Mouse (Mus musculus): Measurements from ENCODE around the gene Prkar1a.

Gene Prkar1a

DNA sequence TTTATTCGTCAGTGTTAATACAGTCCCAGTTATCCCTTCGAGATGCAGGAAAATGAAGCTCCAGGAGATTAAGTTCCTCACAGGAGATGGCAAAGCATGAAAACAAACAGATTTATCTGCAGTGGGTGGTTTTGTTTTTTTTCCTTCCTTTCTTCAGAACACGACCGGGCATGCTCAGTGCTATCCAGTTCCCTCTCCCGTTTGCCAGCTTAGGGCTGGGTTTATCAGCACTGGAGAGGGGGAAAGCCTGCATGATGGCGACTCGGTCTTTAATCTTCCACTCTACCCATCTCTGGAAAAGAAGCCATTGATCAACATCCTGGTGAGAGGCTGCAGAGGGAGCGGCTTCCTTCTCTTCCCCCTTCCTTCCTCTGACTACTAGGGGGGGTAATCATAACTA, at the start of gene Prkar1a:
TSS of gene Prkar1a (plus strand) at position 200 of the 400 bp plus-strand sequence.
- DNase-seq (ENCODE audit: low spot score in 2 of 2), result no peak

DNA sequence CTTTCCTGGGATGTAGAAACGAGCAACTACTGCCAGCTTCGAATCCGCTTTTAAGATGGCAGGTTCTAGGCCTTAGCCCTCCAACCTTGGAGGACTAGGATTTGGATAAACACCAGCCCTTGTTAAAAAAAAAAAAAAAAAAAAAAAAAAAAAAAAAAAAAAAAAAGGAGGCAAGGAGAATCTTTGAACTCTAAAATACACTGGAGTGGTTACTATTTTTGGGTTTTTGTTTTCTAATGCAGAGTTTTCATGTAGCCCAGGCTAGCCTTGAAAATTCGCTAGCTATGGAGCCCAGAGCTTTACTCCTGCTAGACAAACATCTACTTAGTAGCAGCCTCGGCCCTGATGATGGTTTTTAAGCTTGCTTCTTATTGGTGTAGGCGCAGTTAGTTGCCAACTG, 41.6 kb upstream of the Prkar1a start:
- no peak for DNase-seq (ENCODE audit: low spot score in 2 of 2)

DNA sequence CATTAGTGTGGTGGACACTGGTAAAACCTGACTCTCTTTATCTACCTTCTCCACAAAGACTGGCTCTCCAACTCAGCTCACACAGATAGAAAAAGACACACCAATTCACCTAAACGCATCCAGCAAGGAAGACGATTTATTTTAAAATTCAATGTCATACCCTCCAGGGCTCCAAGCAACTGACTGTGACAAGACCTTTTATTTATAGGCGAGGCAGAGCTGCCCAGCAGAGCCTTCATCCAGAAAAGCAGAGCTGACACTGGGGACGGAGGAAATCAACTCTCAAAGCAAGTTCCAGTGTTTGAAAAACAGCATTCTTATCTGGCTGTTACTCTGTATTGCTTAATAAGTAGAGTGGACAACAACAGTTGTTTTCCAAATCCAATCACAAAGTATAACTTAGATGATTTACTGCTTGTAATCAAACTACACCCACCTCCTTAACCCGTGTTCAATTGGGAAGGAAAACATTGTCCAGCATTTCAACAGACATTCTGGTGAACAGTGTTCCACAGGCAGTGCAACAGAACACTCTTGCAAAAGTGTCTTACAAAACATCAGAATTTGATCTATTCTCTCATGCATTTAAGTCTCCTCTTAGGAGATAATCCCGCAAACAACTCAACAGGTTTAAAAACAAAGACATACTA, 40.1 kb upstream of the Prkar1a start:
- no peak for DNase-seq (ENCODE audit: low spot score in 2 of 2)

DNA sequence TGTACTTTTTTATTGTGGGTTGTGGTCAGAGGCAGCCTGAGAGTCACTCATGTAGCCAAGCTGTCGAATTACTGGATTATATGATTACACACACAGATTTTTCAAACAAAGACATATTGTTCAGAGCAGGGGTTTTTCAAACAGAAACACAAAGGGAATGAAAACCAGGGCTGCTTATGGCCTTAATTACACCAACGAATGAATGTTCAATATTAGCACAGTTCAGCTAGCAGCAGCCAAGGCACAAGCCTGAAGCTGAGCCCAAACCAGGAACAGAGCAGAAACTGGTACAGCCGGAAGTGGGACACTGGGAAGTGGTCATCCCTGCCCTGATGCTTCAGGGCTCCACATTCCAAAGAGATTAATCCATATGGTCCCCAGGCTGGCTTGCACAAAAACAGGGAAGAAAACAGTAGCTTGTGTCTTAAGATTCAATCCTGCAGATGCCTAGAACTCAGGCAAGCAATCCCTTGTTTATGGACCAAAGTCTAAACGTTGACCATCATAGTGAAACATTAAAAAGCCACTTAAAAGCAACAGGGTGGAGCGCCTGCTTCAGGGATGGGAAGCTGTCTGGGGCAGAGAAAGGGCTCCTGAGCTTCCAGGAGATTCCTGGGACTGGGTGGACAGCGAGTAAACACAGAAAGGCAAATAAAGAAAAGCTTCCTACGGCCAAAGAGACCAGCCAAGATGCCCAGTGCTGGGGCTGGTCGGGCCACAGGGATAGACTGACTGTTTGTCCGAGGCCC, 39.0 kb upstream of the Prkar1a start:
- no peak for DNase-seq (ENCODE audit: low spot score in 2 of 2)

DNA sequence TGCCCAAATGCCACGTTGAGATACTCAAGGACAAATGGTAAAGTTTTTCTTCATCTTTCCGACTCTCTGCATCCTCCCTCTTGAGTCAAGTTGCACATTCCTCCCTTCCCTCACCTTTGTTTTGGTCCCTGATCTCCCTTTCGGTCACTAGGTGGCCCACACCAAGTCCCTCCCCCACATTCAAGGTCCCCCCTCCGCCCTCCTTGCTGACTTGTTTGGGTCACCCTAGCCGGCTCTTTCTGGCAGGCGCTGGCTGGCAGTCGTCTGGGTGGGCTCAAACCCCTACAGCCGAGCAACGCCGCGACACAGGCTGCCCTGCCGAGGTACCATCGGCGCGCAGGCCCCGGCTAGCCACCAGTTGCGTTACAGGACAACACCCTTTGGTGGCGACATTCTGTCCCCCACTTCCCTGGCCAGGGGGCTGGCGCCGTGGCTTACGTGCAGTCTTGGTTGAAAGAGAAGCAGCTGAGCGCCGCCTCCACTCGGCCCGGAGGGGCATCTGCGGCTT, 38.4 kb upstream of the Prkar1a start:
- no peak for DNase-seq (ENCODE audit: low spot score in 2 of 2)

DNA sequence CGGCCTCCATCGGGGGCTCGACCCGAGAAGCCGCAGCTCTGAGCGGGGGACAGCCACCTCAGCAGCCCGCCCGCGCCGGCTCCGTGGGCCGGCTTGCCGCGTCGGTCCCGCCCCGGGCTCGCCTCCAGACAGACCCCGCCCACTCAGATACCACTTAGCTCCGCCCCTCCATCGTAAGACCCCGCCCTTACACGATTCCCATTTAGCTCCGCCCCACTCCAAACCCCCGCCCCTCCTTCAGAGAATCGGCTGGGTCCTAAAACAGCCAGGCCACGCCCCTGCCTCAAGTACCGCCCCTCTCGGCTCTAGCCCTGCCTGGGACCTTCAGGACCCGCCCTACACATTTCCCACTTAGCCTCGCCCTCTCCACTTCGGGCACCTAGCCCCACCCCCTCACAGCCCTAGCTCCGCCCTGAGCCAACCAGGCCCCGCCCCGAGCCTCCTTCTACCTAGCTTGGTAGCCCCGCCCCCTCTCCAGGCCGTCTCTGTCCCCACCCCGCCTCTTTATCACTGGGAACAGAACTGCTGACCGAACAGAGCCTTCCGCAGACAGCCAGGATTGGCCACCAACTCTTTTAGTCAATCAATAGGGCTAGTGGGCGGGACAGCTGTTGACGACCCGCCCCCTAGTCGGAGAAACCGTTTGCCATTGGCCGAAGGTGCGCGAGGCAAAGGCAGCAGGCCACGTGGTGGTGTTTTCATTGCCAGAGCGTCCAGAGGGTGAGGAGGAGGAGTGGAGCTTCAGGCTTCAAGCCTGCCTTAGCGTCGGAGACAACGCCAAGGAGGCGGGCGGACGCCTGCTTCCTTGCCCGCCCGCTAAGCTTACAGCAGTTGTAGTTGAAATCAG, 37.7 kb upstream of the Prkar1a start, which contains the start of gene Wipi1:
TSS of gene Wipi1 (minus strand) at position 665 of the 847 bp plus-strand sequence.
- DNase-seq (ENCODE audit: low spot score in 2 of 2), result peak; percentile 97 to 98

DNA sequence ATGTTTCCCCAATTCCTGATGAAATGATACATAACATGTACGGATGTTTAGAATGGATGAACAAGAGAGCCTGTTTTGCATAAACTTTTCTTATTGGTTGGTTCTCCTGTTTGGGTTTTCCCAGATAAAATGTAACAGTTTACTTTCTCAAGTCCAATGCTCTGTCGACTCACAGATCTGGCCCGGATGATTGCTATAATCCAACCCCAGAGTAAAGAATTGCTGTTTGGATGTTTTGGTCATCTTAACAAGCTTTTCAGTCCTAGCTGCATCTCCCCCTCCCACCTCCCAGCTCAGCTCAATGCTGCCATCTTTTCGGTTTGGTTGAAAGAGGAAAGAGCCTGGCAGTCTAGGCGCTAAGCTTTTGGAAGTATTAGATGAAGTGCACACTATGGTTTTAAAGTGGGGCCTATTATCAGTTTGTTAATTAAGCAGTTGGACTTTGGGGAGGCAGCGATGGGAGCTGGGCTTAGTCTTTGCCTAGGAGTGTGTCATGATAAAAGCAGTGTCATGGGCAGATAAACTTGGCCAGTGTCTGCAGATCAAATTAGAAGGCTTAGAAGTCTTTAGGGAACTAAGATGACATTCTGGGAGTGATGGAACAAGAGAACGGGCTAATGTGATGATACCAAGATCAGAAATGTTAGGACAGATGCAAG, 36.2 kb upstream of the Prkar1a start:
- no peak for DNase-seq (ENCODE audit: low spot score in 2 of 2)

DNA sequence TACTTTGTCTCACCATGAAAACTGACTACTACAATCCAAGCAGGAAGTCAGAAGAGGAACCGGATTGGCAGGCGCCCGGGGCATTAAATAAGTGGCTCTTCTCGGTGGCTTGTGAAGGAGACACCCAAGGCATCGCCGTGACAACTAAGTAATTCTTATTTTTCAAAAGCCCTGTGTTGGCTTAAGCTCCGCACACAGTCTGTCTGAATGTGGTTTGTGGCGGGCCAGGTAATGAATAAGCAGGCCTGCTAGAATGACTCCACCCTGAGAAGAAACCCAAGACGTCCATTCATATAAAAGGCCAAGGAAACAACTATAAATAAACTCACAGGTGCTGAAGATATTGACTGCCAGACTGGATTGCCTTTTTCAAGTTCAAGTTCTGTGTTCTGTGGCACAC, 33.9 kb upstream of the Prkar1a start:
- DNase-seq (ENCODE audit: low spot score in 2 of 2), result no peak

DNA sequence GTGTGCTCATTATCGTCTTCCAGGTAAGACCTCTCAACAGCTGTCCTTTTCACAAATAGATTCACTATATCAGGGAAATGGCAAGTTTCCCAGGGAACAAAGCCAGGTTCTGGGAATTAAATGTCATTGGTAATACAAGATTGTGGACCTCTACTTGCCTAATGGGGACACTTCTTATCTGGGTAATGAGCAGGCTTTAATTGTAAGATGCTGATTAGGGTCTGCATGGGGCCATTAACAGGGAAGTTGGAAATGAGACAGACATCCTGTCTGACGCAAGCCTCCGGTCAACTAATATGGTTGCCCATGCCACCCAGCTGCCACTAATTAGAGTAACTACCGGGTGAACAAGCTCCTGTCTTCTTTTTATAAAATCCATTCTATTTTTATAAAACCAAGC, 32.9 kb upstream of the Prkar1a start:
- DNase-seq (ENCODE audit: low spot score in 2 of 2), result no peak

DNA sequence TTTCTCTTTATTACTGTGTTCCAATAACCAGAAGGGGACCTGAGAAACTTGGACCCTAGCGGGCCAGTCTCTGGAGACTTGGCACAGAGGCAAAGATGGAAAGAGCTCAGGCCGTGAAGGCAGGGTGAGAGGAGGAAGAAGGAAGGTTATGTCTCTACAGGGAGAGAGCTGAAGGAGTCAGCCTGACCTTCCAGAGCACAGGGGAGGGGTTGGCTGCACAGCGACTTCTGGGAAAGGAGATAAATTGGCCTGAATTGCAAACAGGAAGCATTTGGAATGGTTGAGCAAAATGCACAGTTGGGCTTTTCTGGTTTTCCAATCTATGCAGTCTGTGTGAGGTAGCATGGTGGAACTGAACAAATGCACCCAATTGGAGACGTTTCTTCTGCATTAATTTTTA, 32.4 kb upstream of the Prkar1a start:
- DNase-seq (ENCODE audit: low spot score in 2 of 2), result no peak

DNA sequence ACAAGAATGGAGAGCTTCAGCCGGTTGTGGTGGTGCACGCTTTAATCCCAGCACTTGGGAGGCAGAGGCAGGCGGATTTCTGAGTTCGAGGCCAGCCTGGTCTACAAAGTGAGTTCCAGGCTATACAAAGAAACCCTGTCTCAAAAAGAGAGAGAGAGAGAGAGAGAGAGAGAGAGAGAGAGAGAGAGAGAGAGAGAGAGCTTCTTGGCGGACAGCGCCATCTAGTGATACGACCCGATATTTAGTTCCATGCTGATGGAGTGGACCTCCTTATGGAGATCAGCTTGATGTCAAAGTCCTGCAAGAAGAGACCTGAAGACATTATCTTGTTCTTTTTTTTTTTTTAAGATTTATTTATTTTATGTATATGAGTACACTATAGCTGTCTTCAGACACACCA, 30.1 kb upstream of the Prkar1a start:
- peak in 1 of 2 experiments; percentile 17 for DNase-seq (ENCODE audit: low spot score in 2 of 2)

DNA sequence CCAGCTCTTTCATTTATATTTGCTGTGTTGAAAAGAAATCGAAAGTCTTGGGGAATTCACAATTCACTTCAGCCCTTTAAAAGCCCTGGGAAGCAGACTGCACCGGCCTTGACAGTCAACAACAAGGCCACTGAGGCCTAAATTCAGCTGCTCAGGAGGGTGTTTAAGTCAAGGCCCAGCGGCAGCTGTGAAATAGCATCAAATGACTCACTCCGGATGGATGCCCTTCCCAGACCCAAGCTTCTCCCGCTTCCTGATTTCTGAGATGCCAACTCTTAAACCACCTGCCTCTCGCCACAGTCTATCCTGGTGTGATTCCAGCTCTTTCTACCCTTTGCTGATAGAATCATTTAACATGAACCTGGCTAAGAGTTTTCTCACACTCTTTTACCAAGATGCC, 28.8 kb upstream of the Prkar1a start:
- no peak for DNase-seq (ENCODE audit: low spot score in 2 of 2)

DNA sequence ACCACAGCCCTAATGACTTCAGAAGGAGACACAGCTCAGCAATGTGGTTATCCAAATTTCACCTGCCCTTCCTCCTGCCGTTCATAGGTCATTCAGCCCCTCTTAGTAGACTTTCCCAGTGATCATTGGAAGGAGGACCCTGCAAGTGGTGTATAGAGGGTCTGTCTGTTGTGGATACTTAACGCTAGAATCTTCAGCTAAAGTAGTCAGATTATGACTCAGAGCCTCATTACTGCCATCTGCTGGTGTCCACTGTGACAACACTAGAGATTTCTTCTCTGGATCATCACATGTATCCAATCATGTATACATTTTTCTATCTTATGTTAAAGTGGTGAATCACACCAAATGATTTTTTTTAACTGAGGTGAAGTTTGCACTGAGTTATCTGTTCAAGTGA, 28.0 kb upstream of the Prkar1a start:
- DNase-seq (ENCODE audit: low spot score in 2 of 2), result peak in 1 of 2 experiments; percentile 56

DNA sequence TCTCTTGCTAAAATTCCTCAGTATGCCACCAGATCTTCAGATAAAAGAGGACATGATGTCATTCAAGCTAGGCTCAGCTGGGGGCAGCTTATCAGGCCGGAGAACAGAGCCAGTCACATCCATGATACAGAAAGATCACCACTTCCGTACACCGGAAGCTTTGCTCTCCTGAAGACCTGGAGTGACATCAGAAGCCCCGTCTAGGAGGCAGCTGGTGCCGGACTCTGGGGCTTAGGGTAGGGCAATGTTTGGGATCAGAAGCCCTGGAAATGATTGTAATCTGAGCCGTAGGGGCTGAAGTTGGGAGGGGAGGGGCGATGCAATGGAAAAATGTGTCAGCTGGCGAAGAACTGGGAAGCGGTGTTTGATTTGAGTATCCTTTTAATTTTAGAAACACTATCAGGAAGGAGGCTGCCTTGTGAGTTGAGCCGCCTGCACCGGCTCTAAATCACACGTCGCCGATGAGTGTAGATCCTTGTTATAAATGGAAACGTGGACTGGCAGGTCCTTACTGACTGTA, 26.6 kb upstream of the Prkar1a start:
- peak in 1 of 2 experiments; percentile 7 for DNase-seq (ENCODE audit: low spot score in 2 of 2)

DNA sequence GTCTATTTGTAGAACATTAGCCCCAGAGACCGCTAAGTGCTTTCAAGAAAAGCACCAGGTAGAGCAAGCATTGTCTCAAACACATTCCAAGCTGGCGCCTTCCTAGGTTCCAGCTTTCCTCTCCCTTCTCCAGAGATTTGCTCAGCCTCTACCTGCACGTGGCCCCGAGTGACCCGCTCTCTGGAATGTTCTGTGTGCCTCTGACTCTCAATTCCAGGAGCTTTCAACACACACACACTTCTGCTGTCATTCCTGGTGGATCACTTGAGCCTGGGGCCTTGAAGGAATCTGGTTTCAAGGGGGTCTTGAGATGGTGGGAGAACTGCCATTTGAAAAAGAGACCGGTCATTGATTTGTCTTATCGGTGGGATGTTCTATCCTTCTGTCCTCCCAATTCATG, 26.0 kb upstream of the Prkar1a start:
- no peak for DNase-seq (ENCODE audit: low spot score in 2 of 2)

DNA sequence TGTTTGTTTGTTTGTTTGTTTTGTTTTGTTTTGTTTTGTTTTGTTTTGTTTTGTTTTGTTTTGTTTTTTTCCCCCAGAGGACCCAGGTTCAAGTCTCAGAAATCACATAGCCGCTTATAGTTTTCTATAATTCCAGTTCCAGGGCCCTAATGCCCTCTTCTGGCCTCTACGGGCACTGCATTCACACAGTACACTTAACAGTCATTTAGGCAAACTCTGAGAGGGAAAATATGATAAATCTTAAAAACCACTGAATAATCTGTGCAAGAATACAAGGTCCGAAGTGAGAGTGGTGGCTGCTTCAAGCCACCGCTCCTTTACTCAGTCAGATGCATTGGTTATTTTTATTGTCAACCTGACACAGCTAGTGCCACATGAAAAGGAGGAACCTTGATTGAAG, 21.6 kb upstream of the Prkar1a start:
- DNase-seq (ENCODE audit: low spot score in 2 of 2), result no peak

DNA sequence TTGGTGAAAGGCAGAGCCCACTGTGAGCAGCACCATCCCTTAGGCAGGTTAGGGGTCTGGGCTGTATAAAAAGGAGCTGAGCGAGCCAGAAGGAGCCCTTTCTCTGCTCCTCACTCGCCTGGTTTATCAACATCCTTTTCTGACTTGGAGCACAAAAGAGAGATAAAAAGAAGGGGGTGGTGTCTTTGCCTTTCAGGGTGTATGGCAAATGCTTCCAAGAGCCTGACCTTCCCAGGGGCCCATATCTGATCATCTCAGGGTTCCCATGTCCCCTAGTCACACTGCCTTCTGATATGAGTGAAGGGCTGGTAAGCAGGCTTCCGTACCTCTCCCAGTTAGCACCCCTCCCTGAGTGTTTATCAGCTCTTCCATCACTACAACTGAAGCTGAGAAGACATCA, 21.1 kb upstream of the Prkar1a start:
- no peak for DNase-seq (ENCODE audit: low spot score in 2 of 2)

DNA sequence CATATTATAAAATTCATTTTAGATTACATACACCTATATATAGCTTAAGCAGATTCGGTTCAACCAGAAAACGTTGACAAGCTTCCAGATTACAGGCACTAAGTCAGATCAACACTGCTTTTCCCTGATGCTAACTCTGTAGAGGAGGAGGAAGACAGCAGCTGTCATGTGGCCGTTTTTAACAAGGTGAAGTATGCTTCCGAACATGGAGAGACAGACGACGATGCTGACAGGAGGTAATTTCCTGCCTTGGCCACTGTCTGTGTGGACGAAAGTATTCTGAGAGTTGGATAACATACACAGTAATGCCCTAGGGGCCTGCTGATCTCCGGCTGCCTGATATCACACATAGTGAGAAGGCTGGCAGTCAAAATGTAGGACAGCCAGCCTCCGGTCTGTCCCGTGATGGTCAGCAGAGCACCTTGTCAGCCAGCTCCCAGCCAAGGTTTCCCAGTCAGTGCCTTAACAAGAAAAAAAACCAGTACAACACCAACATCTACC, 20.1 kb upstream of the Prkar1a start:
- DNase-seq (ENCODE audit: low spot score in 2 of 2), result no peak

DNA sequence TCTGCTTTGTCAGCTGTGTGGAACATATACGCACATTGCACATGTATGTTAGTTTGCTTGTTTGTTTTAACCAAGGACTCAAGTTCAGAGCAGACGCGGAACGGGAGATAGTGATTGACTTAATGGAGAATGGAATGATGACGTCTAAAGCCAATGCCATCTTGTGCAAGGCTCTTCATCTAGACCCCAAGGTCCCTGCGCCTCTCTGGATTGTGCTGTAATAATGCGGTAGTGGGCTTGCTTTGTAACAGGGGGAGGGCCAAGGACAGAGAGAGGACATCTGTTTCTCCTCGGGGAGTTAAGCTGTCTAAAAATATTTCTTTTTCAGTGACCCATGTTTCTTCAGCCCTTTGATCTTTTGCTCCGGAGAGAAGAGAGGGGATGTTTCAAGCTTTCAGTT, 14.3 kb upstream of the Prkar1a start:
- no peak for DNase-seq (ENCODE audit: low spot score in 2 of 2)

DNA sequence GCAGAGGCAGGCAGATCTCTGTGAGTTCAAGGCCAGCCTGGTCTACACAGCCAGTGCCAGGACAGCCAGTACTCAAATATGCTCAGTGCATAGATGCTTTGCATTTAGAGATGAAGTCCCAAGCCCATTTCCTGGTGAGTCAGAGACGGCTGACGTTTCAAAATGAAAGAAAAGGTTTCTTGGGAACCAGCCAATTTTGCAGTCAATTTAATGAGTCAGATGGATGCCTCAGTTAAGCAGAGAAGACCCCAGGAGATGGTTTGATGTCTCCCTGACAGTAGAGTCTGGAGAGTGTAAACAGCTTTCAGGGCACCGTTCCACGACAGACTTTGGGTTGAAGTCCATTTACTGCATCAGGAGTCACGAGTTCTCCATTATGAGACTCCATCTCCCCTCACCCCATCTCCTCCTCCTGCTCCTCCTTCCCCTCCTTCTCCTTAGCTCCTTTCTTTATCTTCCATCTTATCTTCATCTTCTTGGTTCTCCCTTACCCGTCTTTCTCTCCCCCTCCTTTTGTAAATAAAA, 13.3 kb upstream of the Prkar1a start:
- no peak for DNase-seq (ENCODE audit: low spot score in 2 of 2)
